Mouse (Mus musculus): ENCODE data around the gene Dpp6. TPM values are rescaled to one million over a fixed set of nuclear protein-coding genes. Genes with fewer than 3 reads are reported as not detected.

The Dpp6 gene
- polyA plus RNA-seq, 1 experiment from 2014 or later: 0.31 TPM

GRCm38 (mm10) chr5:26969941-26970590, 153.1 kb downstream of the Dpp6 start:
- no peak for DNase-seq
- no peak overlapping the region for H3K27ac ChIP-seq
- H3K36me3 ChIP-seq: no peaks in the 10 kb centered on the region
- no peak overlapping the region for H3K9ac ChIP-seq
- no peak overlapping the region for H3K4me2 ChIP-seq
- no peaks in the 10 kb centered on the region for H3K27me3 ChIP-seq
- 53% methylated on average over 6 of the region's 6 CpGs for WGBS (ENCODE audit: insufficient replicate concordance)
- H3K4me1 ChIP-seq (replicated peaks): no peaks in the 10 kb centered on the region
- ATAC-seq (ENCODE audit: low read depth): no peak
- H3K9me3 ChIP-seq (replicated peaks): no peaks in the 10 kb centered on the region
- H3K4me3 ChIP-seq (replicated peaks): no peak overlapping the region

DNA sequence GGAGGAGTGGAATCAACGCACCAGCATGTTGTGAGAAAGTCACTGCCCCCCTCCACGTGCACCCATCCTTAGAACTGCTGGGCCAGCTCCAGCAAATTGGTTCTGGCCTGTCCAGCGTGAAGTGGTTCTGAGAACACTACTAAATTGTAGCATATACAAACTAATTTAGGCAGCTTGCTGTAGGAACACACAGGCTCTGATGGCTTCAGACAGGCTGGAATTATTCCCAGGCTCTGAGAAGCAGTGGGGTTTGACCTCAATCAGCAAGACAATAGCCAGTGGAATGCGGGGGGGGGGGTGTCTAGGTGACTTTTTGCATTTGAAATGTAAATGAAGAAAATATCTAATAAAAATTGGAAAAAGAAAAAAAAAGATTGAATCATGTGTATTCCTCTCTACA, 156.2 kb downstream of the Dpp6 start:
- 39% methylated on average over 4 of the region's 4 CpGs for WGBS (ENCODE audit: insufficient replicate concordance)
- H3K4me1 ChIP-seq (replicated peaks): no peaks in the 10 kb centered on the region
- no peak overlapping the region for H3K9ac ChIP-seq
- no peaks in the 10 kb centered on the region for H3K9me3 ChIP-seq (replicated peaks)
- ATAC-seq (ENCODE audit: low read depth): no peak
- no peak overlapping the region for H3K4me3 ChIP-seq (replicated peaks)
- no peaks in the 10 kb centered on the region for H3K27me3 ChIP-seq
- H3K27ac ChIP-seq: no peak overlapping the region
- no peak for DNase-seq
- no peak overlapping the region for H3K4me2 ChIP-seq
- no peaks in the 10 kb centered on the region for H3K36me3 ChIP-seq

DNA sequence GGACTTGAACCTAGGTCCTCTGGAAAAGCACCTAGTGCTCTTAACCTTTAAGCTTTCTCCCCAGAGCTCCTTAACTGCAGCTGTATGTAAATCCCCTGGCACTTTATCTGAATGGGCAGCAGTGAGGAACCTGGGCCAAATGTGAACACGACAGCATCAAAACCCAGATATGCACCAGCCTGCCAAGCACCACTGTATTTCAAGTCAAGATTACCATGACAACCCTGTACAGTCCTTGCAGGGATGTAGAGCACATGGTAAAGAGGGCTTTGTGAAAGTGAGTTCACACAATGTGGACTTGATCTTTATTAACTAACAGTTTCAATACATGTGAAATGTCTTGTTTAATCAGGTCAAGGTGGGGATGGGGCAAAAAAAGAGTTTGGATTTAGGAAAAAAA, 162.3 kb downstream of the Dpp6 start:
- H3K27ac ChIP-seq: no peak overlapping the region
- no peaks in the 10 kb centered on the region for H3K4me1 ChIP-seq (replicated peaks)
- no peak for DNase-seq
- 63% methylated on average over 1 of the region's 1 CpGs for WGBS (ENCODE audit: insufficient replicate concordance)
- no peaks in the 10 kb centered on the region for H3K36me3 ChIP-seq
- no peak overlapping the region for H3K4me2 ChIP-seq
- H3K9ac ChIP-seq: no peak overlapping the region
- H3K9me3 ChIP-seq (replicated peaks): no peaks in the 10 kb centered on the region
- no peak overlapping the region for H3K4me3 ChIP-seq (replicated peaks)
- no peak for ATAC-seq (ENCODE audit: low read depth)
- no peaks in the 10 kb centered on the region for H3K27me3 ChIP-seq

GRCm38 (mm10) chr5:26979755-26980154, 162.8 kb downstream of the Dpp6 start:
- no peak for DNase-seq
- H3K4me2 ChIP-seq: no peak overlapping the region
- no peak for ATAC-seq (ENCODE audit: low read depth)
- H3K9ac ChIP-seq: no peak overlapping the region
- H3K27me3 ChIP-seq: no peaks in the 10 kb centered on the region
- H3K9me3 ChIP-seq (replicated peaks): no peaks in the 10 kb centered on the region
- no peaks in the 10 kb centered on the region for H3K36me3 ChIP-seq
- no peak overlapping the region for H3K27ac ChIP-seq
- WGBS (ENCODE audit: insufficient replicate concordance): 50% methylated on average over 3 of the region's 3 CpGs
- H3K4me3 ChIP-seq (replicated peaks): no peak overlapping the region
- H3K4me1 ChIP-seq (replicated peaks): no peaks in the 10 kb centered on the region

- DNase-seq: no peak
- Histone ChIP-seq H3K4me3 (replicated peaks) (no peak overlapping the region), H3K27me3 (no peaks in the 10 kb centered on the region), H3K4me2 (no peak overlapping the region), H3K9me3 (replicated peaks) (no peaks in the 10 kb centered on the region), H3K4me1 (replicated peaks) (no peaks in the 10 kb centered on the region), H3K36me3 (no peaks in the 10 kb centered on the region), H3K27ac (no peak overlapping the region), H3K9ac (no peak overlapping the region)
- ATAC-seq (ENCODE audit: low read depth): no peak
- WGBS (ENCODE audit: insufficient replicate concordance): 0% methylated on average over 1 of the region's 1 CpGs
Measured at GRCm38 (mm10) chr5:26985114-26985513, 168.1 kb downstream of the Dpp6 start.

GRCm38 (mm10) chr5:26991587-26991986, 174.6 kb downstream of the Dpp6 start:
- Histone ChIP-seq H3K4me3 (replicated peaks) (no peak overlapping the region), H3K9me3 (replicated peaks) (no peaks in the 10 kb centered on the region), H3K4me2 (no peak overlapping the region), H3K36me3 (no peaks in the 10 kb centered on the region), H3K27ac (no peak overlapping the region), H3K27me3 (no peaks in the 10 kb centered on the region), H3K9ac (no peak overlapping the region), H3K4me1 (replicated peaks) (no peaks in the 10 kb centered on the region)
- no peak for ATAC-seq (ENCODE audit: low read depth)
- 9% methylated on average over 2 of the region's 2 CpGs for WGBS (ENCODE audit: insufficient replicate concordance)
- DNase-seq: no peak

- no peak overlapping the region for H3K4me2 ChIP-seq
- 71% methylated on average over 7 of the region's 7 CpGs for WGBS (ENCODE audit: insufficient replicate concordance)
Measured at GRCm38 (mm10) chr5:27003537-27003936, 186.5 kb downstream of the Dpp6 start.

GRCm38 (mm10) chr5:27009157-27009556, 192.2 kb downstream of the Dpp6 start:
- no peaks in the 10 kb centered on the region for H3K36me3 ChIP-seq
- H3K4me1 ChIP-seq (replicated peaks): no peaks in the 10 kb centered on the region
- H3K27ac ChIP-seq: no peak overlapping the region
- no peak for ATAC-seq (ENCODE audit: low read depth)
- no peak overlapping the region for H3K9ac ChIP-seq
- no peaks in the 10 kb centered on the region for H3K27me3 ChIP-seq
- DNase-seq: no peak
- no peak overlapping the region for H3K4me2 ChIP-seq
- H3K4me3 ChIP-seq (replicated peaks): no peak overlapping the region
- no peaks in the 10 kb centered on the region for H3K9me3 ChIP-seq (replicated peaks)

More at GRCm38 (mm10) chr5:27003537-27003936, 186.5 kb downstream of the Dpp6 start:
- ATAC-seq (ENCODE audit: low read depth) (no peak), DNase-seq (no peak)
- no peak overlapping the region for H3K9ac ChIP-seq
- no peaks in the 10 kb centered on the region for H3K9me3 ChIP-seq (replicated peaks)
- H3K4me3 ChIP-seq (replicated peaks): no peak overlapping the region
- no peaks in the 10 kb centered on the region for H3K27me3 ChIP-seq
- H3K27ac ChIP-seq: no peak overlapping the region
- no peaks in the 10 kb centered on the region for H3K36me3 ChIP-seq
- H3K4me1 ChIP-seq (replicated peaks): no peaks in the 10 kb centered on the region

GRCm38 (mm10) chr5:27010582-27010981, 193.6 kb downstream of the Dpp6 start:
- WGBS (ENCODE audit: insufficient replicate concordance): 68% methylated on average over 5 of the region's 5 CpGs
- Histone ChIP-seq H3K4me1 (replicated peaks) (no peaks in the 10 kb centered on the region), H3K9me3 (replicated peaks) (no peaks in the 10 kb centered on the region), H3K9ac (no peak overlapping the region), H3K4me3 (replicated peaks) (no peak overlapping the region), H3K27me3 (no peaks in the 10 kb centered on the region), H3K27ac (no peak overlapping the region), H3K4me2 (no peak overlapping the region), H3K36me3 (no peaks in the 10 kb centered on the region)
- DNase-seq (no peak), ATAC-seq (ENCODE audit: low read depth) (no peak)

DNA sequence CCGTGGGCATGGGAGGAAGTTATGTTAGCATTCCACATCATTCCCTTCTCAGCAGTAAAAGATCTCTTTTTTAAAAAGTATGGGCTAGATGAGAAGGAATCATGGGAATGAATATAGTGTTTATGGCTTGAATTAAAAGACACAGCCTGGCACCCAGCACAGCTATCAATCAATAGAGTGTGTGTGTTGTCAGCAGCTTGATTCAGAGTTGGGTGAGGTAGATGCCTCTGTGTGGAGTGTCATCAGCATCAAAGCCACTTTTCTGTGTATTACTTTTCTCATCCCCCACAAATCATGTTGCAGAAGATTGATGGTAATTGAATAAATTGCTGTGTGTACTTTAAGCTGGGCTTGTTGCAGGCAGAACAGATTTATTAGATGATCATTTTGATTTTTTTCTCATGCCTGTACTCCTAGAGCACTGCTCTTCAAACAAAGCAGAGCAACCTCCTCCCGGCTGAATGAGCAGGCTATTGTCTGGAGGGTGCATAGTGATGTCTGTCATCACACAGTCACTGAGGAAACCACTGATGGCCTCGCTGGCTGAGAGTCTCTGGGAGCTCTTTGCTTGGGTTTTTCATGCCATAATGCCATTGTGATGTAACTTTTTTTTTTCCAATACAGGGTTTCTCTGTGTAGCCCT, 201.4 kb downstream of the Dpp6 start:
- H3K36me3 ChIP-seq: no peaks in the 10 kb centered on the region
- 41% methylated on average over 3 of the region's 3 CpGs for whole genome bisulfite sequencing (ENCODE audit: insufficient replicate concordance)
- no peaks in the 10 kb centered on the region for H3K27me3 ChIP-seq
- no peaks in the 10 kb centered on the region for H3K4me1 ChIP-seq (replicated peaks)
- H3K9ac ChIP-seq: no peak overlapping the region
- no peak overlapping the region for H3K4me2 ChIP-seq
- no peak for ATAC-seq (ENCODE audit: low read depth)
- H3K27ac ChIP-seq: no peak overlapping the region
- DNase-seq: no peak
- no peak overlapping the region for H3K4me3 ChIP-seq (replicated peaks)
- H3K9me3 ChIP-seq (replicated peaks): no peaks in the 10 kb centered on the region

- H3K27me3 ChIP-seq: no peaks in the 10 kb centered on the region
Measured at GRCm38 (mm10) chr5:27028611-27029010, 211.6 kb downstream of the Dpp6 start.

GRCm38 (mm10) chr5:27029784-27030183, 212.8 kb downstream of the Dpp6 start:
- no peaks in the 10 kb centered on the region for H3K4me1 ChIP-seq (replicated peaks)
- H3K4me2 ChIP-seq: no peak overlapping the region
- WGBS (ENCODE audit: insufficient replicate concordance): 4% methylated on average over 5 of the region's 5 CpGs
- no peaks in the 10 kb centered on the region for H3K36me3 ChIP-seq
- H3K4me3 ChIP-seq (replicated peaks): no peak overlapping the region
- H3K27me3 ChIP-seq: no peaks in the 10 kb centered on the region
- no peak overlapping the region for H3K9ac ChIP-seq
- ATAC-seq (ENCODE audit: low read depth) (no peak), DNase-seq (no peak)
- H3K9me3 ChIP-seq (replicated peaks): no peaks in the 10 kb centered on the region
- H3K27ac ChIP-seq: no peak overlapping the region

More at GRCm38 (mm10) chr5:27028611-27029010, 211.6 kb downstream of the Dpp6 start:
- H3K4me2 ChIP-seq: no peak overlapping the region
- WGBS (ENCODE audit: insufficient replicate concordance): 56% methylated on average over 1 of the region's 1 CpGs
- H3K9ac ChIP-seq: no peak overlapping the region
- no peak overlapping the region for H3K27ac ChIP-seq
- H3K36me3 ChIP-seq: no peaks in the 10 kb centered on the region
- DNase-seq: no peak
- no peaks in the 10 kb centered on the region for H3K4me1 ChIP-seq (replicated peaks)
- no peak for ATAC-seq (ENCODE audit: low read depth)
- no peaks in the 10 kb centered on the region for H3K9me3 ChIP-seq (replicated peaks)
- no peak overlapping the region for H3K4me3 ChIP-seq (replicated peaks)
